Mouse (Mus musculus) urinary bladder, adult 18-20 months (tissue): ENCODE results near the gene Prpf19.

Experiments used
- DNase-seq, 2 experiments: peaks; one replicate each; pipeline ENCODE4 v3.0.0; 2022; ENCODE audit warnings: low spot score in 2 of 2, mixed read lengths in 2 of 2

Prpf19 gene

GRCm38 (mm10) chr19:10895016-10895528 is at the start of gene Prpf19:
Prpf19 (plus strand) TSS chr19:10895231.
- DNase-seq = peak; percentile 94

- DNase-seq = no peak
Observed at GRCm38 (mm10) chr19:10845454-10845853, 49.6 kb upstream of the Prpf19 start.

- no peak for DNase-seq
Observed at GRCm38 (mm10) chr19:10846150-10846549, 48.9 kb upstream of the Prpf19 start.

- DNase-seq = no peak
Observed at GRCm38 (mm10) chr19:10847311-10848087, 47.5 kb upstream of the Prpf19 start.

- DNase-seq = no peak
Observed at GRCm38 (mm10) chr19:10855422-10855821, 39.6 kb upstream of the Prpf19 start.

GRCm38 (mm10) chr19:10856520-10856919 is 38.5 kb upstream of the Prpf19 start:
- no peak for DNase-seq

GRCm38 (mm10) chr19:10860072-10860497 is 34.9 kb upstream of the Prpf19 start:
- DNase-seq = no peak

- DNase-seq = no peak
Observed at GRCm38 (mm10) chr19:10866351-10866750, 28.7 kb upstream of the Prpf19 start.

GRCm38 (mm10) chr19:10867946-10868622 is 26.9 kb upstream of the Prpf19 start:
- no peak for DNase-seq

GRCm38 (mm10) chr19:10868623-10869141 is 26.3 kb upstream of the Prpf19 start:
- no peak for DNase-seq

- DNase-seq = peak; percentile 67 to 72
Observed at GRCm38 (mm10) chr19:10869241-10869885, 25.7 kb upstream of the Prpf19 start.

GRCm38 (mm10) chr19:10869886-10870527 is 25.0 kb upstream of the Prpf19 start, which contains the start of gene Tmem132a:
Tmem132a (minus strand) TSS chr19:10869940.
- no peak for DNase-seq

GRCm38 (mm10) chr19:10870676-10871075 is 24.4 kb upstream of the Prpf19 start:
- DNase-seq = no peak

GRCm38 (mm10) chr19:10871328-10871961 is 23.6 kb upstream of the Prpf19 start:
- DNase-seq = no peak

GRCm38 (mm10) chr19:10878201-10878837 is 16.7 kb upstream of the Prpf19 start:
- no peak for DNase-seq

- peak; percentile 61 to 74 for DNase-seq
Observed at GRCm38 (mm10) chr19:10880085-10880974, 14.7 kb upstream of the Prpf19 start.

- no peak for DNase-seq
Observed at GRCm38 (mm10) chr19:10880975-10881425, 14.0 kb upstream of the Prpf19 start.

GRCm38 (mm10) chr19:10881426-10882154 is 13.4 kb upstream of the Prpf19 start, which contains the start of gene Tmem109:
Tmem109 (minus strand) TSS chr19:10882001.
- peak; percentile 80 to 89 for DNase-seq

GRCm38 (mm10) chr19:10892201-10892600 is 2.8 kb upstream of the Prpf19 start:
- no peak for DNase-seq
